Mouse (Mus musculus) bone marrow, adult 2 months (tissue): ENCODE data around the gene Mybpc3.

ENCODE experiments used
- CTCF ChIP-seq: fragments of 200-500 bp; IDR thresholded peaks from 2 replicates; pipeline ENCODE4 v1.5.1; 2011; ENCODE audit warnings: low read length, control low read depth; ENCODE audit not compliant: control insufficient read depth, insufficient read depth
- POLR2A ChIP-seq: fragments of 200-500 bp; IDR thresholded peaks from 2 replicates; pipeline ENCODE4 v1.6.1; 2011; ENCODE audit warnings: low read depth, mild to moderate bottlenecking, control low read depth, low read length, borderline replicate concordance; ENCODE audit not compliant: control insufficient read depth

DNA sequence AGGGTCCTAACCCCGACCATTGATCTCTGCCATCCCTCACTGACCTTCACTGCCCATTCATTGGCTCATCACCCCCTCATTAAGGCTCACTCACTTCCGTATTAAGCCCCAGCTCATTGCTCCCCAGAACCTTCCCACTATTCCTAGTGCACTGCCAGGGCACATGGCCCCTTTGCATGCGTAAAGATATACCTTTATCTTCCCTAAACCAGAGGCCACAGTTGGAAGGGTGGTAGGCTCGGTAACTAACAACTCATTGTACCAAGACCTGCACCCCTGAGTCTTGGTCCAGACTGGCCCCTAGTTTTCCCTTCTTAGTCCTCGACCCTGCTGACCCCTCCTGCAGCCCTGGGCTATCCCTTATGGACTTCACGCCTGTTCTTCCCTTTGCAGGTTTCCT is 4.1 kb upstream of the Mybpc3 start:
- TF ChIP-seq CTCF (no peak), POLR2A (no peak)
